Mouse (Mus musculus): Measurements from ENCODE around the gene Atg16l2. TPM values are rescaled to one million over a fixed set of nuclear protein-coding genes. Genes with fewer than 3 reads are reported as not detected.
A peak's percentile ranks its signal among the peaks of the same experiment; 100 is the strongest.

Gene Atg16l2
- total and polyA plus RNA-seq, 3 experiments, result 0.38 to 3.2 (median 1.9) TPM

DNA sequence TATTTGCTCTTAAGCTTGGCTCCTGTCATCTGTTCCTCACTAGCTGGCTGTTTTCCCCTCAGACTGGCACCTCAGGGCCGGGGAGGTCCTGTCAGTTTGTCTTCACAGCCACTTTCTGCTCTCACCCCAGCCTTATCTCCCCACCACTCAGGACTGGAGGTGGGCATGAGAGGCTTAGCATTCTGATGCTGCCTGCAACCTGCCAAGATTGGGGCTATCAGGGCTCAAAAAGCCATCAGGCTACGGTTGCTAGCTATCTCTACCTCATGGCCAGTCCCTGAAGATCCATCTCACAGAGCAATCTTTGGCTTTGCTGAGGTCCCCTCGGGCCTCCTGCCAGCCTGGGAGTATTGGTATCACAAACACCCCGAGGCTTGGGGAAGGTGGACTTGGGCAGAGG lies 16.8 kb upstream of the Atg16l2 start:
- Histone ChIP-seq H3K27me3 (ENCODE audit: insufficient read depth, low read length) (peaks cover 74% of the 10 kb centered on the region), H3K4me3 (ENCODE audit: low read depth, low read length) (no peak overlapping the region), H3K9me3 (replicated peaks) (no peaks in the 10 kb centered on the region), H3K4me1 (ENCODE audit: insufficient read depth, low read depth, low read length) (peaks cover 8% of the 10 kb centered on the region; the same call in 1 of the 2 replicates), H3K36me3 (replicated peaks) (no peaks in the 10 kb centered on the region)
- ATAC-seq (ENCODE audit: extremely low read depth, insufficient number of reproducible peaks, low FRiP score, poor library complexity, severe bottlenecking), result no peak
- TF ChIP-seq TAL1 (conservative IDR thresholded peaks at IDR 0.05; ENCODE audit: low read depth, low read length), result no peak
- TF ChIP-seq GATA2 (IDR thresholded peaks at IDR 0.05; ENCODE audit: borderline replicate concordance, low read depth, low read length), result no peak
- no peak for TF ChIP-seq CTCF (IDR thresholded peaks at IDR 0.05; ENCODE audit: low read depth, low read length)
- TF ChIP-seq GATA1 (IDR thresholded peaks at IDR 0.05; ENCODE audit: borderline replicate concordance, low read length), result no peak
- TF ChIP-seq POLR2AphosphoS5 (IDR thresholded peaks at IDR 0.05; ENCODE audit: insufficient replicate concordance, low read depth, low read length), result no peak
- no peak for DNase-seq (ENCODE audit: low spot score)

DNA sequence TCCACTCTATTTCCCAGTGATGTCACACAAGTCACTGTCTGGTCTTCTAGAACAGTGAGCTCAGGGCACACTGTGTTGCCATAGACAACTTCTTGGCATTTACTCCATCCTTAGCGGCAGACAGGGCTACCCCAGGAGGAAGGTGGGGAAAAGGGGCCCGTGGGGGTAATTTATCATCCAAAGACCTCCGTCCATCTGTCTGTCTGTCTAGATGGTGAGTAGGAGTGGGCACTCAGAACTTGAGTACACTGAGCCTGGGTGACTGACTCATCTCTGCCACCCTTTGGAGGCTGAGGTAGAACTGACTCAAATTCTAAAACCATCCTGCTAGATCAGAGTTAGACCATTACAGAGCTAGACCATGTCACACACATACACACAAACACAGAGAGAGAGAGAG lies 15.0 kb upstream of the Atg16l2 start, which contains the start of gene Stard10:
Gene Stard10 (plus strand): TSS at position 73 of the 400 bp plus-strand sequence.
- peaks cover 8% of the 10 kb centered on the region; the same call in 1 of the 2 replicates for H3K4me1 ChIP-seq (ENCODE audit: insufficient read depth, low read depth, low read length)
- TF ChIP-seq TAL1 (conservative IDR thresholded peaks at IDR 0.05; ENCODE audit: low read depth, low read length), result no peak
- no peak for TF ChIP-seq POLR2AphosphoS5 (IDR thresholded peaks at IDR 0.05; ENCODE audit: insufficient replicate concordance, low read depth, low read length)
- no peak for TF ChIP-seq GATA2 (IDR thresholded peaks at IDR 0.05; ENCODE audit: borderline replicate concordance, low read depth, low read length)
- no peak for TF ChIP-seq CTCF (IDR thresholded peaks at IDR 0.05; ENCODE audit: low read depth, low read length)
- H3K36me3 ChIP-seq (replicated peaks), result no peaks in the 10 kb centered on the region
- H3K9me3 ChIP-seq (replicated peaks), result no peaks in the 10 kb centered on the region
- ATAC-seq (ENCODE audit: extremely low read depth, insufficient number of reproducible peaks, low FRiP score, poor library complexity, severe bottlenecking) (no peak), DNase-seq (ENCODE audit: low spot score) (no peak)
- peaks cover 59% of the 10 kb centered on the region for H3K27me3 ChIP-seq (ENCODE audit: insufficient read depth, low read length)
- no peak within 1 kb of the TSS for H3K4me3 ChIP-seq (ENCODE audit: low read depth, low read length)

DNA sequence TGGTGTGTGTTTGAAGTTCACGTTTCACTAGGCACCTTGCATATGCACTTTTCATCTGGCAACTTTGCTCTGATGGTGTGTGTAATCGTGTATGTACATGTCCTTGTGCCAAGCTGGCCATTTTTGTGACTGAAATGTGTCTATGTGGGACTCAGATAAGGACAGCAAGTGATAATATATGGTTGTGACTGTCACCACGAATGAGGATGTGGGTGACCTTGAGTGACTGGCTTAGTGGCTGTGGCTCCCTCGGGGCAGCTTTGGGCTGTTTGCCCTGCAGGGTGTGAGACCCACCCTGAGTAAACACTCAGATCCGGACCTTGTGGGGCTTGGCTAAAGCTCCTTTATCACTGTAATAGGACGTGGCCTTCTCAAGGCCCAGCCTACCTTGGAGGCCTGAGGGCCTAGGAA lies 14.5 kb upstream of the Atg16l2 start:
- peaks cover 12% of the 10 kb centered on the region for H3K4me1 ChIP-seq (ENCODE audit: insufficient read depth, low read depth, low read length)
- ATAC-seq (ENCODE audit: extremely low read depth, insufficient number of reproducible peaks, low FRiP score, poor library complexity, severe bottlenecking) (no peak), DNase-seq (ENCODE audit: low spot score) (no peak)
- H3K9me3 ChIP-seq (replicated peaks), result no peaks in the 10 kb centered on the region
- H3K36me3 ChIP-seq (replicated peaks), result no peaks in the 10 kb centered on the region
- H3K4me3 ChIP-seq (ENCODE audit: low read depth, low read length), result no peak overlapping the region
- peaks cover 55% of the 10 kb centered on the region for H3K27me3 ChIP-seq (ENCODE audit: insufficient read depth, low read length)
- TF ChIP-seq TAL1 (conservative IDR thresholded peaks at IDR 0.05; ENCODE audit: low read depth, low read length) (no peak), GATA2 (IDR thresholded peaks at IDR 0.05; ENCODE audit: borderline replicate concordance, low read depth, low read length) (no peak), CTCF (IDR thresholded peaks at IDR 0.05; ENCODE audit: low read depth, low read length) (no peak), POLR2AphosphoS5 (IDR thresholded peaks at IDR 0.05; ENCODE audit: insufficient replicate concordance, low read depth, low read length) (no peak), GATA1 (IDR thresholded peaks at IDR 0.05; ENCODE audit: borderline replicate concordance, low read length) (no peak)

DNA sequence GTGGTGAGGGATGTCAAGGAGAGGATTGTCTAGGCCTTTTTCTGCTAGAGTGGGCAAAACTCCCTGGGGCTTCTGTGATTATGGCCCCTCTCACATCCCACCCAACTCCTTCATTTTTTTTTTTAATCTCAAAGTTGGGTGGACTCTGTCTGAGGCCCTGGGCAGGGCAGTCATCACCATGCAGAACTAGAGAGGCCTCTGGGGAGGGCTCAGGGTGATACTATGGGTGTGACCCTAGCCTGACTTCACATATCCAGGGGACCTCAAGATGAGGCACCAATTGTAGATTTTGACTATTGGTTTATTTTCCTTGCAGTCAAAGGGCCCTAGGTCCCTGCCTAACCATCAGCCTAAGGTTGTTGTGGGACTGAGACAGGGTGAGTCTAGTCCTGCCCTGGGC lies 13.6 kb upstream of the Atg16l2 start:
- Histone ChIP-seq H3K36me3 (replicated peaks) (no peaks in the 10 kb centered on the region), H3K4me3 (ENCODE audit: low read depth, low read length) (no peak overlapping the region), H3K9me3 (replicated peaks) (no peaks in the 10 kb centered on the region), H3K4me1 (ENCODE audit: insufficient read depth, low read depth, low read length) (peaks cover 15% of the 10 kb centered on the region), H3K27me3 (ENCODE audit: insufficient read depth, low read length) (peaks cover 49% of the 10 kb centered on the region)
- TF ChIP-seq GATA2 (IDR thresholded peaks at IDR 0.05; ENCODE audit: borderline replicate concordance, low read depth, low read length) (no peak), POLR2AphosphoS5 (IDR thresholded peaks at IDR 0.05; ENCODE audit: insufficient replicate concordance, low read depth, low read length) (no peak), TAL1 (conservative IDR thresholded peaks at IDR 0.05; ENCODE audit: low read depth, low read length) (no peak), CTCF (IDR thresholded peaks at IDR 0.05; ENCODE audit: low read depth, low read length) (no peak), GATA1 (IDR thresholded peaks at IDR 0.05; ENCODE audit: borderline replicate concordance, low read length) (no peak)
- no peak for ATAC-seq (ENCODE audit: extremely low read depth, insufficient number of reproducible peaks, low FRiP score, poor library complexity, severe bottlenecking)
- DNase-seq (ENCODE audit: low spot score), result no peak

DNA sequence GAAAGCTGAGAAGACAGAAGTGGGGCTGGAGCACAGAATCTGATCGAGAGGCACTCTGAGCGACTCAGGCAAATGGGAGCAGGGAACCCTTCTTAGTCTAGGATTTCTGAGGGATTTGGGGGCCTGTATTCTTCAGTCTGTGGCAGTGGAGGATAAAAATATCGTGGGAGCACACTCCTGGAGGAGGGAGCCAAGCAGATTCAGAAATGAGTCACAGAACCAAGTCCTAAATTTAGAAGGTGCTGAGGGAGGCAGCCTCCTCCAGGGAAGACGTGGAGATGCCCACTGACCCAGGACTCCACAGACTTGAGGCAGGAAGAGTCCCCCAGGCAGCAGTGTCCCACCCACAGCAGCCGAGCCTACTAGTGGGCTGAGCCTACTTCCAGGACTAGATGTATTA lies 12.3 kb upstream of the Atg16l2 start:
- no peak for TF ChIP-seq GATA1 (IDR thresholded peaks at IDR 0.05; ENCODE audit: borderline replicate concordance, low read length)
- TF ChIP-seq GATA2 (IDR thresholded peaks at IDR 0.05; ENCODE audit: borderline replicate concordance, low read depth, low read length), result no peak
- no peak for TF ChIP-seq TAL1 (conservative IDR thresholded peaks at IDR 0.05; ENCODE audit: low read depth, low read length)
- no peak for TF ChIP-seq POLR2AphosphoS5 (IDR thresholded peaks at IDR 0.05; ENCODE audit: insufficient replicate concordance, low read depth, low read length)
- TF ChIP-seq CTCF (IDR thresholded peaks at IDR 0.05; ENCODE audit: low read depth, low read length), result no peak
- no peaks in the 10 kb centered on the region for H3K36me3 ChIP-seq (replicated peaks)
- H3K4me3 ChIP-seq (ENCODE audit: low read depth, low read length), result no peak overlapping the region
- no peak for DNase-seq (ENCODE audit: low spot score)
- ATAC-seq (ENCODE audit: extremely low read depth, insufficient number of reproducible peaks, low FRiP score, poor library complexity, severe bottlenecking), result no peak
- H3K27me3 ChIP-seq (ENCODE audit: insufficient read depth, low read length), result peaks cover 39% of the 10 kb centered on the region
- no peaks in the 10 kb centered on the region for H3K9me3 ChIP-seq (replicated peaks)
- peaks cover 24% of the 10 kb centered on the region for H3K4me1 ChIP-seq (ENCODE audit: insufficient read depth, low read depth, low read length)

DNA sequence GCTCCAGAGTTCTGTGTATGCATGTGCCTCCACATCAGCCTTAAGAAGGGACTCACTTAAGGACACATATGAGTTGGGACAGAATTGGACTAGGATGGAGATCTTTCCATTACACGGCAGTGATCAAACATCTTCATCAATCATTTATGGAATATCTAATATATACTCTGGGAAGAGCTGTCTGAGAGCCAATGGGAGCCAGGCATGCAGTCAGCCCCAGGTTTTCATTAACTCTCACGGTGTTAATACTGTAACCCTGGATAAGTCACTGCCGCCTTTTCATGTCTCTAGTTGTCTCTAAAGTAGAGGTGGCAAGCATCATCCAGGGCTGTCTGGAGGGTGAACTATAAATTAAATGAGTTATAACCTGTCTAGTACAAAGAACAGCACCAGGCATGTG lies 11.0 kb upstream of the Atg16l2 start:
- Histone ChIP-seq H3K4me1 (ENCODE audit: insufficient read depth, low read depth, low read length) (peaks cover 24% of the 10 kb centered on the region), H3K9me3 (replicated peaks) (no peaks in the 10 kb centered on the region), H3K27me3 (ENCODE audit: insufficient read depth, low read length) (peaks cover 28% of the 10 kb centered on the region), H3K4me3 (ENCODE audit: low read depth, low read length) (no peak overlapping the region), H3K36me3 (replicated peaks) (no peaks in the 10 kb centered on the region)
- no peak for TF ChIP-seq TAL1 (conservative IDR thresholded peaks at IDR 0.05; ENCODE audit: low read depth, low read length)
- no peak for ATAC-seq (ENCODE audit: extremely low read depth, insufficient number of reproducible peaks, low FRiP score, poor library complexity, severe bottlenecking)
- no peak for DNase-seq (ENCODE audit: low spot score)

DNA sequence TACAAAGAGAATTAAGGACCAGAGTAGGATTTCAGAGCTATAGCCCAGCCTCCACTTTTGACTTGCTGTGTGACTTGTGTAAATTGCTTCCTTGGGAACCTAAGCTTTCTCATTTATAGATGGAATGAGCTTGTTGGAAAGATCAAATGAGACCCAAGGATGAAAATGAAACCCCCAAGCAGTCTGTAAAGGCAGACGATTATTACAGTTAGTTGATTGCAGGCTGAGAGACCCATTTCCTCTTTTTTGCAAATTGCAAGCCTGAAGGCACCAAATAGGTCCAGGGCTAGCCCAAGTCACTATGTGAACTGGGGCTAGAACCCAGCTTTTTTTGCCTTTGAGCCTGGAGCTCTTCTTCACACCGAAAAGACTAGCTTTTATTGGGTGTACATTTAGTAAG lies 9.0 kb upstream of the Atg16l2 start:
- no peak for ATAC-seq (ENCODE audit: extremely low read depth, insufficient number of reproducible peaks, low FRiP score, poor library complexity, severe bottlenecking)
- peaks cover 20% of the 10 kb centered on the region for H3K4me1 ChIP-seq (ENCODE audit: insufficient read depth, low read depth, low read length)

More for the DNA sequence above, 9.0 kb upstream of the Atg16l2 start:
- Histone ChIP-seq H3K27me3 (ENCODE audit: insufficient read depth, low read length) (peaks cover 15% of the 10 kb centered on the region), H3K4me3 (ENCODE audit: low read depth, low read length) (peak overlapping the region; percentile 74; the same call in 1 of the 2 replicates), H3K36me3 (replicated peaks) (no peaks in the 10 kb centered on the region), H3K9me3 (replicated peaks) (no peaks in the 10 kb centered on the region)
- no peak for TF ChIP-seq GATA2 (IDR thresholded peaks at IDR 0.05; ENCODE audit: borderline replicate concordance, low read depth, low read length)
- no peak for TF ChIP-seq POLR2AphosphoS5 (IDR thresholded peaks at IDR 0.05; ENCODE audit: insufficient replicate concordance, low read depth, low read length)
- TF ChIP-seq GATA1 (IDR thresholded peaks at IDR 0.05; ENCODE audit: borderline replicate concordance, low read length), result no peak
- TF ChIP-seq CTCF (IDR thresholded peaks at IDR 0.05; ENCODE audit: low read depth, low read length), result no peak
- no peak for TF ChIP-seq TAL1 (conservative IDR thresholded peaks at IDR 0.05; ENCODE audit: low read depth, low read length)
- DNase-seq (ENCODE audit: low spot score), result no peak

Data from G1E (cell line).